Mouse (Mus musculus) kidney, postnatal 0 days (tissue): ENCODE data around the gene Csrp2. TPM values are rescaled to one million over a fixed set of nuclear protein-coding genes. Genes with fewer than 3 reads are reported as not detected.

ENCODE experiments used
- ATAC-seq: fragments of 200-750 bp; cut with Nextera tagmentation; replicated peaks from 2 replicates; pipeline ENCODE4 v1.8.0; 2017; ENCODE audit warnings: low read depth, moderate number of reproducible peaks, moderate TSS enrichment, moderate library complexity; ENCODE audit not compliant: low FRiP score
- DNase-seq: peaks from one replicate; pipeline ENCODE4 v3.0.0-alpha.2; 2016; ENCODE audit warnings: low spot score
- H3K27ac ChIP-seq: fragments of 300-500 bp; sonication (generic); 2 replicates; pipeline ENCODE4 v1.5.1; 2014; ENCODE audit warnings: mild to moderate bottlenecking
- H3K27me3 ChIP-seq: fragments of 300-500 bp; sonication (generic); 2 replicates; pipeline ENCODE4 v1.6.1; 2014; ENCODE audit warnings: low read length, mixed read lengths; ENCODE audit not compliant: insufficient read depth
- H3K36me3 ChIP-seq: fragments of 300-500 bp; sonication (generic); 2 replicates; pipeline ENCODE4 v1.6.1; 2014; ENCODE audit warnings: low read length, mixed read lengths; ENCODE audit not compliant: insufficient read depth
- H3K4me1 ChIP-seq: fragments of 300-500 bp; sonication (generic); replicated peaks from 2 replicates; pipeline ENCODE4 v1.6.1; 2014; ENCODE audit warnings: antibody characterized with exemption, low read length, mixed read lengths; ENCODE audit not compliant: insufficient read depth
- H3K4me2 ChIP-seq: fragments of 300-500 bp; sonication (generic); 2 replicates; pipeline ENCODE4 v1.6.1; 2014; ENCODE audit warnings: mild to moderate bottlenecking, low read length, moderate library complexity, mixed read lengths
- H3K4me3 ChIP-seq: fragments of 300-500 bp; sonication (generic); replicated peaks from 2 replicates; pipeline ENCODE4 v1.5.1; 2014; ENCODE audit warnings: low read depth, low read length
- H3K9ac ChIP-seq: fragments of 300-500 bp; sonication (generic); 2 replicates; pipeline ENCODE4 v1.6.1; 2014; ENCODE audit warnings: low read depth, low read length
- H3K9me3 ChIP-seq: fragments of 300-500 bp; sonication (generic); replicated peaks from 2 replicates; pipeline ENCODE4 v1.6.1; 2016; ENCODE audit warnings: low read length, inconsistent platforms, mixed read lengths
- CTCF ChIP-seq: IDR thresholded peaks from 2 replicates; pipeline ENCODE4 v1.5.1; 2016; ENCODE audit warnings: antibody characterized with exemption, low read depth, mild to moderate bottlenecking, moderate library complexity
- whole genome bisulfite sequencing: fragments of 180-500 bp; shearing (Covaris S2); extraction: QIAGEN DNeasy Blood & Tissue Kit; methylation state at CpG from one replicate; pipeline ENCODE4 v1.1.7; 2014; 5-methylcytosine and 5-hydroxymethylcytosine counted together
- polyA plus RNA-seq: library from polyadenylated mRNA; unstranded; fragments of >200 nt; fragmentation: Nextera tagmentation; extraction: Ambion mirVana; gene quantifications from 2 replicates; pipeline ENCODE4 v1.2.1, GENCODE M21; 2015

The Csrp2 gene
- polyA plus RNA-seq, 1 experiment from 2014 or later = 206 TPM

DNA sequence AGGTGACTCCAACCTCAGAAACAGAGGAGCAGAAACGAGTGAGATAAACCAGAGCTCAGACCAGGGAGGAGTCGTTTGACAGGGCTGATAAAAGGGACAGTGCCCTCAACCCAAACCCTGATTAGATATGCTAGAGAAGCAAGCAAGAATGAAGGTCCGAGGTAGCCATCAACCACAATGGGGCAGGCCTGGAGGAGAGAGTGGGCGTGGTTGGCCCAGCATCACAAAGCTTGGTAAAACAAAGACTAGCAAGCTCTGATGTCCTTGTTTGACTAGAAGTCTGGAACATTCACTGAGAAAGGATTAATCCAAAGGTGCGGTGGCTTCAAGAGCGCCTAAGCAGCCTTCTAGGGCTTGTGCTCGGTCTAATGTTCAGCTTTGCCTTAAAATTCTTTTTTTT, 38.2 kb upstream of the Csrp2 start:
- Histone ChIP-seq H3K36me3 (no peaks in the 10 kb centered on the region), H3K9me3 (no peaks in the 10 kb centered on the region), H3K4me1 (peaks cover 18% of the 10 kb centered on the region), H3K27ac (no peak overlapping the region), H3K4me2 (no peak overlapping the region), H3K4me3 (no peak overlapping the region), H3K27me3 (no peaks in the 10 kb centered on the region), H3K9ac (no peak overlapping the region)
- DNase-seq (no peak), ATAC-seq (no peak)
- TF ChIP-seq CTCF = no peak
- WGBS = 80% methylated on average over 7 of the region's 7 CpGs

- ATAC-seq (no peak), DNase-seq (no peak)
- Histone ChIP-seq H3K9me3 (no peaks in the 10 kb centered on the region), H3K27ac (no peak overlapping the region), H3K27me3 (no peaks in the 10 kb centered on the region), H3K4me3 (no peak overlapping the region), H3K9ac (no peak overlapping the region), H3K4me1 (peaks cover 18% of the 10 kb centered on the region), H3K36me3 (no peaks in the 10 kb centered on the region), H3K4me2 (no peak overlapping the region)
- no peak for TF ChIP-seq CTCF
Measured at GRCm38 (mm10) chr10:110882701-110883100, 36.9 kb upstream of the Csrp2 start.

GRCm38 (mm10) chr10:110890656-110891272, 28.8 kb upstream of the Csrp2 start:
- Histone ChIP-seq H3K4me3 (no peak overlapping the region), H3K27ac (no peak overlapping the region), H3K4me2 (no peak overlapping the region), H3K4me1 (no peaks in the 10 kb centered on the region), H3K9me3 (no peaks in the 10 kb centered on the region), H3K27me3 (no peaks in the 10 kb centered on the region), H3K36me3 (no peaks in the 10 kb centered on the region), H3K9ac (no peak overlapping the region)
- WGBS = 70% methylated on average over 7 of the region's 7 CpGs
- ATAC-seq (no peak), DNase-seq (no peak)
- TF ChIP-seq CTCF = no peak

DNA sequence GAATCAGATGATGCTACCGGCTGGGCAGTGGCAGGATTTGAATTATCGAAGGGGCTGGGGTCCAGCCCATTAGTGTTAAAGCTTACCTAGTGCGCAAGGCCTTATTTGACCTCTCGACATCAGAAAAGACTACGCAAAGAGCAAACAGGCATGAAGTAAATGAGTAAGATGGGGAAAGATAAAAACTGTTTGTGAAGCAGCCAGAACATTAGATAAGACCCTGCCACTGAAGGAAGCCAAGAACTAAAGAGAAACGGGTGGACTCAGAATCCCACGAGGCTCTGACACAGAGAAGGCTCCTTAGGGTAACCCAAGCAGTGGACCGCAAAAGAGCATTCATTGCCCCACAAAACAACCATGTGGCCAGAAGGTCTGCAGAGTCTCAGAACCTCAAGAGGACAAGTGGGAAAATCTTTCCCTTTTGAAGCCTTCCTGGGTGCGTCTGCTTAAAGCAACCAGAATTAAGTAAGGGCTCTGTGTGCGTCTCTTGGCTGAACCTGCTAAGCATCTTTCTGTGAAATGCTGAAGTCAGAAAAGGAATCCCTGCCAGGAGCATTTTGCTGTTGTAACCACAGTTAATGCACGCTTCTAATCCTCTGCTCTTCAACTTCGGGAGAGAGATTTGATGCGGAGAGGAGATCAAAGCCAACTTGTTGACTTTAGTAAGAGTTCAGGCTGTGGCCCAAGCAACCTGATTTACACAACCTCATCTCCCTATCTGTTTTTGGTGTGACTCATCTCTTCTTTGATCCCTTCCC, 19.7 kb upstream of the Csrp2 start:
- H3K27ac ChIP-seq = no peak overlapping the region
- H3K27me3 ChIP-seq = no peaks in the 10 kb centered on the region
- no peaks in the 10 kb centered on the region for H3K9me3 ChIP-seq
- 50% methylated on average over 13 of the region's 13 CpGs for whole genome bisulfite sequencing
- no peak for ATAC-seq
- no peak overlapping the region for H3K4me2 ChIP-seq
- no peak for DNase-seq
- no peak for TF ChIP-seq CTCF
- no peaks in the 10 kb centered on the region for H3K36me3 ChIP-seq
- H3K4me1 ChIP-seq = no peaks in the 10 kb centered on the region
- no peak overlapping the region for H3K4me3 ChIP-seq
- no peak overlapping the region for H3K9ac ChIP-seq

- no peaks in the 10 kb centered on the region for H3K36me3 ChIP-seq
- 93% methylated on average over 3 of the region's 3 CpGs for WGBS
Measured at GRCm38 (mm10) chr10:110903862-110904261, 15.7 kb upstream of the Csrp2 start.

GRCm38 (mm10) chr10:110916666-110917344, 2.8 kb upstream of the Csrp2 start:
- no peak overlapping the region for H3K27ac ChIP-seq
- no peak overlapping the region for H3K9ac ChIP-seq
- ATAC-seq (no peak), DNase-seq (no peak)
- H3K4me1 ChIP-seq = peaks cover 8% of the 10 kb centered on the region
- no peaks in the 10 kb centered on the region for H3K9me3 ChIP-seq
- no peaks in the 10 kb centered on the region for H3K36me3 ChIP-seq
- no peaks in the 10 kb centered on the region for H3K27me3 ChIP-seq
- no peak overlapping the region for H3K4me2 ChIP-seq
- H3K4me3 ChIP-seq = no peak overlapping the region
- no peak for TF ChIP-seq CTCF
- 83% methylated on average over 11 of the region's 11 CpGs for WGBS

More at GRCm38 (mm10) chr10:110903862-110904261, 15.7 kb upstream of the Csrp2 start:
- Histone ChIP-seq H3K27me3 (no peaks in the 10 kb centered on the region), H3K27ac (no peak overlapping the region), H3K4me1 (no peaks in the 10 kb centered on the region), H3K4me2 (no peak overlapping the region), H3K9ac (no peak overlapping the region), H3K4me3 (no peak overlapping the region), H3K9me3 (no peaks in the 10 kb centered on the region)
- no peak for TF ChIP-seq CTCF
- ATAC-seq (no peak), DNase-seq (no peak)
